ENCODE assay signal across 19 mouse cellular contexts in the genomic region with DNA sequence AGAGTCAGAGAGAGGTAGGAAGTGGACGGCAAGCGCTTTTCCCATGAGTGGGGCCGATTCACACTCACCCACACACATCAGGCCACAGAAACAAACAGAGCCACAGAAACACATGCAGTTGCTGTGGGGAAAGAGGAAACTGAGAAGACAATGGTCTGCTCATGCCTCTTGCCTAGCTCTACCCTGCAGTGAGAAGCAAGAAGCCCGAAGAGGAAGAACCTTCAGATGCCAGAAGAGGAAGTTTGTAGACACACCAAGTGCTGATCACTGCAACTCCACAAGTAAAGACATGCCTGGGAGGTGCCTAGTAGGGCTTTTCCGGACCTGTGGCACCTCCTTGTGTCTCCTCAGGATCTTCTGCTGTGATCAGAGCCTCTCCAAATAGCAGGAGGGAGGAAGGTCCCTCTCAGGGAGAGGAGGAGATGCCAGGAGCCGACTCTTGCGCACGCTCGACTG. TPM values are rescaled to one million over a fixed set of nuclear protein-coding genes. Genes with fewer than 3 reads are reported as not detected.
A peak's percentile ranks its signal among the peaks of the same experiment; 100 is the strongest.
DNase-seq lines count a peak whose midpoint lies in the region; ATAC-seq lines count a peak whose summit lies in the region.
"Had no signal": no experiment of that assay in that cellular context is flagged by ENCODE, and none has a peak within 500 bp of the region (broad histone marks: within the 10 kb centered on the region; RNA-seq: fewer than 3 reads in every experiment).

Cd300c (minus strand) TSS at position 406 of the 456 bp plus-strand sequence.

- no peak within 1 kb of the TSS for H3K4me2 ChIP-seq in heart, embryonic 11.5 days
- H3K4me2 ChIP-seq in liver, embryonic 13.5 days, result no peak within 1 kb of the TSS
- H3K4me2 ChIP-seq: limb, embryonic 15.5 days; midbrain, embryonic 15.5 days had no signal

- no peak within 1 kb of the TSS for H3K9ac ChIP-seq in heart, embryonic 11.5 days (ENCODE audit: low read depth, low read length)
- H3K9ac ChIP-seq in liver, embryonic 13.5 days, result no peak within 1 kb of the TSS
- H3K9ac ChIP-seq: limb, embryonic 15.5 days; midbrain, embryonic 15.5 days had no signal

- H3K4me3 ChIP-seq in heart, embryonic 11.5 days (ENCODE audit: low read depth, low read length), result no peak within 1 kb of the TSS
- no peak within 1 kb of the TSS for H3K4me3 ChIP-seq in liver, embryonic 13.5 days (replicated peaks)
- H3K4me3 ChIP-seq: limb, embryonic 15.5 days; midbrain, embryonic 15.5 days had no signal

- WGBS in heart, embryonic 11.5 days (ENCODE audit: insufficient replicate concordance), result 88% methylated on average over 9 of the region's 9 CpGs
- 54% methylated on average over 9 of the region's 9 CpGs for WGBS in liver, embryonic 13.5 days (ENCODE audit: insufficient replicate concordance)

- no peak for ATAC-seq in heart, embryonic 11.5 days (replicated peaks; ENCODE audit: insufficient number of reproducible peaks, low FRiP score, low TSS enrichment)
- ATAC-seq in liver, embryonic 13.5 days (ENCODE audit: low read depth), result 0 out of 2 replicates have a peak, but pooled peaks have one; percentile 34
- peak; percentile 81 for ATAC-seq in granulocyte monocyte progenitor cell, adult 5-6 weeks (replicated peaks; ENCODE audit: poor library complexity, severe bottlenecking)
- peak; percentile 77 for ATAC-seq in megakaryocyte progenitor cell, adult 5-6 weeks (replicated peaks; ENCODE audit: poor library complexity)
- no peak for ATAC-seq in cerebellum, adult (ENCODE audit: insufficient number of reproducible peaks, low FRiP score, low TSS enrichment)
- ATAC-seq: hindbrain, embryonic 16.5 days; midbrain, embryonic 15.5 days had no signal

- H3K9me3 ChIP-seq in heart, embryonic 11.5 days (replicated peaks; ENCODE audit: control insufficient read depth, low read length), result no peaks in the 10 kb centered on the region
- H3K9me3 ChIP-seq in liver, embryonic 13.5 days (replicated peaks), result peaks cover 12% of the 10 kb centered on the region; the same call in 1 of the 2 replicates
- H3K9me3 ChIP-seq: midbrain, embryonic 15.5 days had no signal

- no peaks in the 10 kb centered on the region for H3K36me3 ChIP-seq in heart, embryonic 11.5 days (ENCODE audit: control insufficient read depth, insufficient read depth, low read length)
- H3K36me3 ChIP-seq in liver, embryonic 13.5 days, result no peaks in the 10 kb centered on the region
- H3K36me3 ChIP-seq: limb, embryonic 15.5 days; midbrain, embryonic 15.5 days had no signal

- no peaks in the 10 kb centered on the region; the same call in 1 of the 2 replicates for H3K4me1 ChIP-seq in heart, embryonic 11.5 days (ENCODE audit: control insufficient read depth, insufficient read depth, low read length)
- H3K4me1 ChIP-seq in liver, embryonic 13.5 days (replicated peaks), result no peaks in the 10 kb centered on the region
- H3K4me1 ChIP-seq: limb, embryonic 15.5 days; midbrain, embryonic 15.5 days had no signal

- H3K27me3 ChIP-seq in heart, embryonic 11.5 days (ENCODE audit: control insufficient read depth, insufficient read depth, low read length), result no peaks in the 10 kb centered on the region
- H3K27me3 ChIP-seq in liver, embryonic 13.5 days, result no peaks in the 10 kb centered on the region
- H3K27me3 ChIP-seq: limb, embryonic 15.5 days; midbrain, embryonic 15.5 days had no signal

- H3K27ac ChIP-seq in heart, embryonic 11.5 days (ENCODE audit: low read depth, low read length), result no peak within 1 kb of the TSS
- no peak within 1 kb of the TSS; the same call in 1 of the 2 replicates for H3K27ac ChIP-seq in liver, embryonic 13.5 days
- H3K27ac ChIP-seq: kidney, postnatal 0 days; limb, embryonic 15.5 days; midbrain, embryonic 15.5 days had no signal

- DNase-seq in heart, adult 8-10 months (ENCODE audit: low spot score), result peak; percentile 21
- no peak for DNase-seq in liver, embryonic 13.5 days
- DNase-seq in liver, result no peak
- no peak for DNase-seq in Muller cell, postnatal 12 days (ENCODE audit: inconsistent ontology term)
- DNase-seq: cerebellum, adult 8-10 months; right cerebral cortex, adult 18-20 months; thymus, postnatal 36 days had no signal

RNA-seq across cellular contexts. Expression of gene Cd300c, which starts in this region (rescaled TPM):
- total RNA-seq in heart, adult 8-10 months (2022), result not detected
- polyA plus RNA-seq in heart, embryonic 11.5 days (2014; fragmentation: Nextera tagmentation; extraction: Ambion mirVana), result not detected in 2 replicates
- polyA plus RNA-seq in liver, embryonic 13.5 days (2015; fragmentation: Nextera tagmentation; extraction: Ambion mirVana), result 0.16 TPM in 1 of 2 replicates, not detected in the other
- total RNA-seq in granulocyte monocyte progenitor cell, adult 5-6 weeks (2014; fragmentation: Nextera tagmentation), result not detected in 2 replicates
- total RNA-seq in granulocyte monocyte progenitor cell, adult 5-6 weeks (2017), result not detected in 2 replicates
- 0.39 and 1.8 TPM in 2 replicates for total RNA-seq in megakaryocyte progenitor cell, adult 5-6 weeks (2015)
- not detected in 2 replicates for total RNA-seq in megakaryocyte progenitor cell, adult 5-6 weeks (2017)
- total RNA-seq: adrenal gland, postnatal 4 days; ES-E14 had no signal
- polyA plus RNA-seq: heart, embryonic 14.5 days; hindbrain, embryonic 16.5 days; kidney, postnatal 0 days; limb, embryonic 15.5 days; midbrain, embryonic 15.5 days; neural tube, embryonic 14.5 days had no signal

Comparison
In these comparisons a context has a peak if more than half of its experiments do, and no peak if none do; other contexts are left out.
1. Peak in DNase-seq in heart, adult 8-10 months; RNA of the gene not detected or under 1 TPM.
2. Peak in ATAC-seq in liver, embryonic 13.5 days; RNA of the gene not detected or under 1 TPM.
3. Peak in ATAC-seq in granulocyte monocyte progenitor cell, adult 5-6 weeks; RNA of the gene not detected or under 1 TPM.